Mouse (Mus musculus): ENCODE data around the gene Gm525.

DNA sequence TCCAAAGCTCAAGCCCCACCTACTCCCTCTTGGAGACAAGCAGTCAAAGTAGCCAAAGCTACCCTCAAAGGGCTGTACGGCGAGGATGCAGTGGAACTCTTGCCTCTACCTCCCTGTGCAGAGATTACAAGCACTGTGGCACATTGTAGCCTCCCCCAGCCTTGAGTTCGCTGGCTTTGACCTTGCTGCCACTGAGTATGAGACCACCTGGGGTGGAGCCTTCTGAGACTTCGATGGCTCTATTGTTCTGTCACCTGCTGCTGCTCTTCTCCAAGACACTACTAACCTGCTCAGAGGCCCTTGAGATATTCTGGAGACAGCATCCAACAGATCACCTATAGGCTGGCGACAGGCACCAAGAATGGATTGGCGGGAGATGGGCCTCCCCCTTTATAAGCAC is 43.1 kb upstream of the Gm525 start:
- TF ChIP-seq CTCF (IDR thresholded peaks at IDR 0.05; ENCODE audit: control insufficient read depth, insufficient read depth, insufficient read length) (no peak), MAX (IDR thresholded peaks at IDR 0.05) (no peak), FOSL1 (IDR thresholded peaks at IDR 0.05; ENCODE audit: insufficient read depth, low read length, poor library complexity, severe bottlenecking) (no peak), USF1 (IDR thresholded peaks at IDR 0.05; ENCODE audit: low read depth) (no peak), CEBPB (IDR thresholded peaks at IDR 0.05; ENCODE audit: low read depth) (no peak)
